Mouse (Mus musculus) erythroblast, embryonic 14.5 days (primary cell): ENCODE results near the gene Eef1a2.

ENCODE experiments used
- GATA1 ChIP-seq: IDR thresholded peaks from 2 replicates; pipeline ENCODE4 v1.6.1; 2012; ENCODE audit warnings: low read length, inconsistent platforms, mixed read lengths
- TAL1 ChIP-seq: IDR thresholded peaks from 3 replicates; pipeline ENCODE4 v1.6.1; 2012; ENCODE audit warnings: low read length, inconsistent platforms, mixed read lengths

GRCm38 (mm10) chr2:181166469-181166868 is 9.7 kb upstream of the Eef1a2 start:
- TF ChIP-seq GATA1 (no peak), TAL1 (no peak)
